Mouse (Mus musculus): ENCODE results near the gene Aplp2. TPM values are rescaled to one million over a fixed set of nuclear protein-coding genes. Genes with fewer than 3 reads are reported as not detected.
A peak's percentile ranks its signal among the peaks of the same experiment; 100 is the strongest.
"Not testable (repeated sequence)": the region's sequence is repeated elsewhere in the genome, so short reads cannot be mapped to it uniquely, and the experiment has no call there.

The Aplp2 gene
- polyA plus RNA-seq, 1 experiment from 2014 or later = 166 TPM

DNA sequence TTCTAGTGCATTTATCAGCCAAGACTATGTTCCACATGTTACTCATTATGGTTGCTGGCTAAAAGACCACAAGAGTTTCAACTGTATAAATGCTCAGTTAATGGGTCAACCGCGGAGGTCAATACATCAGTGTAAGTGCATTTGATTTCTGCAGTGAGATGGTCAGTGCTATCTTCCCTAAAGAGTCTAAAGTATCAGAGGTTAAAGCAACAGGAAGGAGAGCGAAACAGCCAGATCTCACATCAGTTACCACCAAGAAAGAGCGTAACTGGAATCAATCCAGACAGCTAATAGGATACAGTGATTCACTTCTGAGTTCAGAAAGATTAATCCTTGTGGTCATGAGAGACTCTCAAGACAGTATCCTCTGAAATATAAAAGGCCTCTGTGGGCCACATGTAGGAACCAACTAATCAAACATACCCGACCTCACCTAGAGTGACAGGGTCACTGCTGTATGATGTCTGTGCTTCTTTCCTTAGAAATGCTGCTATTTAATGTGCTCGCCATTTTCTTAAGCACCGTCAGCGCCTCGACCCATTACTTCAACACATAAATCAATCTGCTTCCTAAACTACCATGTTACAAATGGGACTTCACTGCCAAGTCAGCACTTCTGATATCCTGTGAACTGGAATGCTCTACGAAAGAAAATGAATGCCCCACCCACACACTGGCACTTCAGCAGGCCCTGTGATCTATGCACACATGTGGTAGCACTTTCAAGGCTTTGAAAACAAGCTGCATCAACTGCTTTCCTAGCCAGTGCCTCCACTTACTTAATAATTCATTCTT lies 30.1 kb downstream of the Aplp2 start:
- DNase-seq (ENCODE audit: low spot score) = no peak

DNA sequence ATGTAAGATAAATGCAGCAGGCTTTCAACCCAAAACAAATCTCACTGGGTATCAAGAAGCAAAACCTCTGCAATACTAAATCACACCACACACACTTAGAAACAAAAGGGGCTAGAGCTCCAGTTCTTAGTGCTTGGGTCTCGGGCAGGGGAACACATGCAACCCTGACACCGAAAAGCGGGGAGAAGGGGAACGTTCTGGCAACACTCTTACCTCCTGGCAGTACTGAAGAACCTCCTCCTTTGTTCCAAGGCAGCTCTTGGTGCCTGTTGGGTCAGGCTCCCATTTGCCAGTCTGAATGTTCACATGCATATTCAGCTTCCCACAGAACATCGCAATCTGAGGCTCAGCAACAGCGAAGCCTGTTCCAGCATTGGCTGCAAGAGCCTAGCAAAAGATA lies 33.9 kb downstream of the Aplp2 start:
- no peak for DNase-seq (ENCODE audit: low spot score)

DNA sequence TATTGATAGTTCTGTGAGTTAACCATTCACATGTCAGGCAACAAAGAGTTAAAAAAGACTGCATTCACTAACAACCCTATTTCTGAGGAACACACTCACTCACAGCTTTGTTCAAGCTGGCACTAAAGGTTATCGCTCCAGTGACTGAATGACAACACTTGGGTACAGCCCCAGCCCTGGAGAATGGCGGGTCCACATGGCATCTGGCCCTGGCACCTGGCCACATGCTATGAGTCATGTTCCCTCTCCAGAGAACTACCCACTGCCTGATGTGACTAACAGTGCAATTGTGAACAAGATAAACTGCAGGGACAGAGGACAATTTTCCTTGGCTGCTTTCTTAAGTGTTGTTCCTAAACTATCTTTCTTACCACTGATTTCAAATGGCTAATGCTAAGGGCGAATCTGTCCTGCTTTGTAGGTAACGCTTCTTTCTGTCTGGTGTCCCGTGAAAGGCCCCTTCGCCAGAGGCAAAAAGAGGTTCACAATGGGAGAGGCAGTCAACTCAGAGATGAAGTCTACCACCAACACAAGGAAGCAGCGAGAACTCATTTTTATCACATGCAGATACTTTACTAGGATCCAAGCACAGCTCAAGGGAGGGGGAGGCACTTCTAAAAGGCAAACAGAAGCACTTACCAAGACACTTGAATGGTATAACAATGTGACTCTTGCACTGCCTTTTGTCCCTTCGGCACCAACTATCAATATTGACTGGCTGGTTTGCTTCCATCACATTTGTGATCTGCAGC lies 35.1 kb downstream of the Aplp2 start:
- DNase-seq (ENCODE audit: low spot score) = no peak

DNA sequence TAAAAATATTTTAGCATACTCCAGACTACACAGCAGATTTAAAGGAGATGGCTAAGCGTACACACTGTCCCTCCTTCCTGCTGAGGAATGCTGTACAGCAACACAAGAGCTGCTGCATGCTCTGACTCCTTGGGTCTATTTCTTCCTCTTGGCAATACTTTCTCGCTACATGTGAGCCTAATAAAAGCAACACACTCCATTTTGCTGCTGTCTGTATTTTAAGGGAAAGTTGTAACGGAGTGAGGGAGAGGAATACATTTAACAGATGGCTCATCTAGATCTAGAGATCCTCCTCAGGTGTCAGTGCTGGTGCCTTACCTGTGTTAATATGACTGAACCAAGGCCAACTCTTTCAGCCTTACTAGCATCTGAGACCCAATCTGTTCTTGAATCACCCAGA lies 35.6 kb downstream of the Aplp2 start:
- DNase-seq (ENCODE audit: low spot score) = no peak

DNA sequence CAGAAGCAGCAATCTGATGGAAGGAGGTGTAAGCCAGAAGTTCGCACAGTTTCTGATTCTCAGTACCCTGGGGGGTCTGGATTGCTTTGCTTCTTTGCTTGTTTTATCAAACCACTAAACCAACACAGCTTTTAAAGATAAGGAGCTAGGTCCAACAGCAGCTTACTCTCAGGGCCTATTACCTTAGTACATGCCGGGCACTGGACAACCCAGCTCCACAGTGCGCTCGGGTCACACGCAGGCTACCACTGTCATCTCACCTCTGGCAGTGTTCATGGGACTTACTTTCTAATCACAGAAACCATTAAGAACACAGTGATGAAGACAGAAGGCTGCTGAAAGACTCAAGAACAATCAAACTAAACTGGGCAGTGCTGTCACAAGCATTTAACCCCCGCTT lies 36.3 kb downstream of the Aplp2 start:
- DNase-seq (ENCODE audit: low spot score) = no peak

DNA sequence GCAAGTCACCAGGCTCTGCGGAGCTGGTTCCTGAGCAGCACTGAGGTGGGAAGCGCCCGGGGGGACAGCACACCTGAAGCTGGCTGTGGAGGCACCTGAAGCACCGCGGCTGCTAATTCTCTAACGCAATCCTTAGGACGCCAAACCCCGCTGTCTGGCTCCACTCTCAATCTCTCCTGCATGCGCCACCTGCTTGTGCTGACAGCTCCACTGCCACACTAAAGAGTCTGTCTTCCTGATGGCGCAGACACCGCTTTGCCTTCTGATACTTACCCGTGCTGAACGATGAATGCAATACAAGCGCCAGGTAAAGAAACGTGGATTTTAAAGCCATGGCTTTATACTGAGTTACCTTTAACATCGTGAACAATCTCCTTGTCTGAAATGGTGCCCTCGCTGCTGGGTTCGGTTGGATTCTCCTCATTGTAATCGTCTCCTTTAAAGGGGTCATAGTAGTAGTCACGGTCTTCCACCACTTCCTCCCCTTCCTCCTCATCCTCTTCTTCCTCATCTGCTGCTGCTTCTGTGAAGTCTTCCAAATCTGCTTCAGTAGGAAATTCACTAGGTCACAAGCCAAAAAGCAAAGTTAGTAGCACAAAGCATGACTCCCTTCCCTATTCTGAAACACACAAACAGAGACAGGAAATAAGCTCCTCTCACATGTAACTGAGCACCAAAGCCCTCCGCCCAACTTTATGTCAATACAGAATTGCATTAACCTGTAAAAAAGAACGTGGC lies 43.1 kb downstream of the Aplp2 start:
- DNase-seq (ENCODE audit: low spot score) = no peak

DNA sequence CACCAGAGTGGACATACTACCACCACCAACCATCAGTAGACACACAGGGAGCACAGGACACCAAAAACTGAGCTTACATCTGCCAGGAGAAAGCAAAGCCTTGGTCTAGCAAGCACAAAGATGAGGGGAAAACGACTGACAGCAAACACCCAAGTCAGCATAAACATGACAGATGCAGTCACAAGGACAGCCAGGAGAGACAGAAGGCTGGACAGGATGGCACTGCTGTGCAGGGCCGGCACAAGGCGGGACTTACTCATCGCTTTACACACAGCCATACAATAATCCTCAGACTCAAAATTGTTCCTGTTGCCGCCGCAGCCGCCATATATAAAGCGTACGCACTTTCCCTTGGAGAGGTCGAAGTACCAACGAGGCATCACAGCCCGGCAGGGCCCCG lies 44.3 kb downstream of the Aplp2 start:
- DNase-seq (ENCODE audit: low spot score) = no peak

DNA sequence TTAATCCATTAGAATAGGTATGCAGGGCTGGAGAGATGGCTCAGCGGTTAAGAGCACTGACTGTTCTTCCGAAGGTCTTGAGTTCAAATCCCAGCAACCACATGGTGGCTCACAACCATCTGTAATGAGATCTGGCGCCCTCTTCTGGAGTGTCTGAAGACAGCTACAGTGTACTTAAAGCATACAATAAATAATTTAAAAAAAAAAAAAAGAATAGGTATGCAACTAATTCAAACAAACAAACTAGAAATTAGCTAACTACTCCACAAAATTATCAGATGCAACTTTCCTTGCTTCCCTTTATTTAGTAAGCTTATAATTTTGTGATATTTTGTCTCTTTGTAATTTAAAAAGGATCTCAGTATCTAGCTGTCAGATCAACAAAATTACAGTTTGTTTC lies 46.1 kb downstream of the Aplp2 start:
- not testable (repeated sequence) for DNase-seq (ENCODE audit: low spot score)

DNA sequence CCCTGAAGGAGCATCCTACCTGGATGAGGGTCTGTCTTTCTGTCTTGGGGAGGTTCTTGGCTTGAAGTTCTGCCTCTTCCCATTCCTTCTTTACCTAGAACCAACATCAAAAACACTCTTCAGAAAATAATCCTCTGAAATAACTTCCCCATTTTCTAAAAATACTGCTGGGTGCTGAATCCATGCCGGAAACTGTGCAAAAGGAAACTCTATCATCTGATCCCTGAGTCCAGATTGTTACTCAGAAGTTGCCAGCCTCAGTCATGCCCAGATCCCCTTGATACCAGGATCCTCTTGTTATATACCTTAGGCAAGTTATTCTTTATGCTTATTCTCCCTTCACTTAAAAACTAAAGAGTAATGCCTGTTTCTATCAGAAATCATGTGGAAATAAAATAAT lies 48.3 kb downstream of the Aplp2 start:
- no peak for DNase-seq (ENCODE audit: low spot score)

DNA sequence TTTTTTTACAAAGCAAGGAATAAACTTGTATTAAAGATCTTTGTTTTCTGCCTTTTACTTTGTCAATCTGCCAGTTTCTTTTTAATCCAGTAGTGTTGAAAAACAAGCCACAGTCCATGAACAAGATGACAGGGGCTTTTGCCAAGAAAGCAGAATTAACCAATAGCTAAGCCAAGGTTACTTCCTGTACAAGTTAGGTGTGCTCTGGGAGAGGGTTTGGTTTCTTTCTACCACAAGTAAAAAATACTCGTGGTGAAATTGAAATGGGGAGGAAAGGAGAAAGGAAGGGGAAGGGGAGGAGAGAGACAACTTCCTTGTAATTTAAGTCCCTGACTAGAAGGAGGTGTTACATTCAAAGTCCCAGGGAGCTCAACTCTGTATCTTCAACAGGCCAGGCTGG lies 48.7 kb downstream of the Aplp2 start:
- DNase-seq (ENCODE audit: low spot score) = no peak

DNA sequence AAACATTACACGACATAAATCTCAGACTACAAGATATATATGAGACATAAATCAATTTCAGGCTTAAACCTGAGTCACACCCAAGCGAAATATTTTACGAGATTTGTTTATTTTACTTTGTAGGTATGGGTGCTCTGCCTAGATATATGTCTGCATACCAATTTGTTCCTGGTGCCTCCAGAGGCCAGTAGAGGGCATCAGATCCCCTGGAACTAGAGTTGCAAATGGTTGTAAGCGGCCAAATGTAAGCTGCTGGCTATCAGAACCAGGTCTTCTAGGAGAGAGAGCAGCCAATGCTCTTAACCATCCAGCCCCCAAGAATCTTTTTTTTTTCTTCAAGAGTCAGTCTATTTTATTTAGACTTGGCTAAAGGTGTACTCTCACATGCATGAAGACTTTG lies 51.7 kb downstream of the Aplp2 start:
- DNase-seq (ENCODE audit: low spot score) = peak; percentile 34

DNA sequence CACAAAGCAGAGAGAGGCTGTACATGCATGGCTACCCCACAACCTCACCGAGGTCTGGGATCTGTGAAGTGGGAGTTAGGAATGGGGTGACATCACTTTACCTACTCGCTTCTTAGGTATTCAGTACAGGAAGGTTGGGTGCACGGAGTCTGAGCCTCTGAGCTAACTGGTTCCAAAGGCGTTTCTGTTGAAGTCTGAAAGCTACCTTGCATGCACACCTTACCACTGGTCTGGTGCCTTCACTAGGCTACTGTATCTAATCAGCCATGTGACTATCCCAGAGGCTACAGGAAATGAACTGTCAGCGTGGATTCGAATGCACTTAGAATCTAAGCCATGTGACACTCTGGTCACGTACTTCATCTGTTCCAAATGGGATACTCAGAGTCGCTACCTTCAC lies 55.0 kb downstream of the Aplp2 start:
- no peak for DNase-seq (ENCODE audit: low spot score)

DNA sequence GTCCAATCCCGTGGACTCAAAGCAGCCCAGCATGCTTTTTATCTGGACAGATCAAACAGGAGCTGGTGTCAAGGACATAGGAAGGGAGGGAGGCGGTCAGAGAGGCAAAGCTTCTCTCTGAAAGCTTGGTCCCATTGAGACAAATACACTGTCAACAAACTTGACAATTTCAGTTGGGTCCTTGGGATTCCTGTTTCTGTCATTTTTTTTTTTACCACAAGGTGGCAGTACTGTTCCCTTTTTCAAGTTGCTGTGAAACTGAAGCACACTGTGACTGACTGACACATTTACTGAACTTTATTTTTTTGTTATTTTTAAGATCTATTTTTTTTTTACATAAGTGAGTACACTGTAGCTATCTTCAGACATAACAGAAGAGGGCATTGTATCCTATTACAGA lies 60.6 kb downstream of the Aplp2 start:
- DNase-seq (ENCODE audit: low spot score) = peak; percentile 51

DNA sequence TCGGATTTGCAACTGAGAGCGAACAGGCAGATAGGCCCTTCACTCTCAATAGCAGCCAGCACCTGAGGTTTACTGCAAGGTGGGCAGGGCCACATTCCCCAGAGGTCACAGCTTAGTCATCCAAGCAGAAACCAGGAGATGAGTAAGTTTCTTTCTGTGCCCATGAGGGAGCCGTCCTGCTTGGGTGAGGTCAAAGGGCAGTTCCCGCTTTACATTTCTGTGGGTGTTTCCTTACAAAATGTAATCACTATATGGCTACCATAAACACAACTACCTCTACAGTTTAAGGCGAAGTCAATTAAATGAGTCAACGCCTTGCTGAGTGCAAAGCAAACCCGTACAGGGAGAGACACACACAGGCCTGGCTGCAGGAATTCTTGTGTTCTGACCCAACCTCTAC lies 63.5 kb downstream of the Aplp2 start:
- DNase-seq (ENCODE audit: low spot score) = no peak

DNA sequence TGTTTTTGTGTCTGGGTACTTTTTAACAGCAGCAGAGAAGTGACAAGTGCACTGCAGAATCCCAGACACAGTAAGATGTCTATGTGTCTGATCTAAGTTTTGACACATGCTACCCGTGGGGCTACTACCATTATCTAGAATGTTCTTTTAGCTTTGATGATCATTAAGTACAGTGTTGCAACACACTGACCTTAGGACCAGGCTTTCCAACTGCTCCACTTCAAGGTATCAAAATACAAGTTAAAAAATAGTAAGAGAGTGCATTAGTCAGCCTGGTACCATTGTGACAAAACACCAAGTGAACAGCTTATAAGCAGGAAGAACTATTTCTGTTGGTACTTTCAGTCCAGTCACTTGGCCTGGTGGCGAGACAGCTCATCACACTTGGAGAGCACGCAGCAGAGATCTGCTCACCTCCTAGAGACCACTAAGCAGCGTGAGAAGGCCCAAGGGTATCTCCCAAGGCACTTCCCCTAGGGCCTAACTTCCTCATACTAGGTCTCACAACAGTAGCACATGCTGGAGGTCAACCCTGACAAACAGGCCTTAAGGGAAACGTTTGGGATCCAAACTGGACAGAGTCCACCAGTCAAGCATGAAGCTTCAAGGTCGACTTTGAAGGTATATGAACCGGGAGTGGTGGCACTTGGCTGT lies 66.2 kb downstream of the Aplp2 start:
- no peak for DNase-seq (ENCODE audit: low spot score)

DNA sequence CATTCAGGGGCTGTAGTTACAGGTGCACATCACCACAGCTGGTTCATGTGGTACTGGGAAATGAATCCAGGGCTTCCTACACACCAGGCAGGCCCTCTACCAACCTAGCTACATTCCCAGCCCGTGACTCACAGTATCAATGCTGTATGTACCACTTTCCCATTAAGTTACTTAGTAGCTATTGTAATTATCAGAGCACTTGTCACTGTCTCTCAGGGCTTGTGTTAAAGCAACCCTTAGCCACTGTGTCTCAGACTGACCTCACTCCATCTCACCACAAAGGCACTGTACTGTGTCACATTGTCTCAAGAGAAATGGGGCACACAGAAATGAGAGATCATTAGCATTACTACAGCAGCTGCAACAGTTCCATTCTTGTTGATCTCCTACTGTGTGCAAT lies 68.7 kb downstream of the Aplp2 start:
- DNase-seq (ENCODE audit: low spot score) = no peak

DNA sequence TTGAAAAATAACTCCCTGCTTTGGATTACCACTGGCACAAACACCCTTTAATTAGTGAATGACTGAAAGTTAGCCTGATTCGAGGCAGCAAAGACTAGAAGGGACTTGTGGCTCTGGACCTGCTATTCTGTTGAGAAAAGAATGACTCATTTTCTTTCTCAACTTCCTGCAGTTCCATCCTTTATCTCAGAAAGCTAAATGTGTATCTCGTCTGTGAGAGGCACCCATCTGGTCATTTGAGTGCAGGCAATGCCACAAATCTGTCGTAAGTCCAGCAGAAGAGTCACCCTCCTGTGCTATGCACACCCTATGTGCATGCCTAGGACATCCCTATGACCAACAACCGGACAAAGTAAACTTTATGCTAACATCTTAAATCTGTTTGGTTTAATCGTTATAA lies 78.5 kb downstream of the Aplp2 start:
- no peak for DNase-seq (ENCODE audit: low spot score)

DNA sequence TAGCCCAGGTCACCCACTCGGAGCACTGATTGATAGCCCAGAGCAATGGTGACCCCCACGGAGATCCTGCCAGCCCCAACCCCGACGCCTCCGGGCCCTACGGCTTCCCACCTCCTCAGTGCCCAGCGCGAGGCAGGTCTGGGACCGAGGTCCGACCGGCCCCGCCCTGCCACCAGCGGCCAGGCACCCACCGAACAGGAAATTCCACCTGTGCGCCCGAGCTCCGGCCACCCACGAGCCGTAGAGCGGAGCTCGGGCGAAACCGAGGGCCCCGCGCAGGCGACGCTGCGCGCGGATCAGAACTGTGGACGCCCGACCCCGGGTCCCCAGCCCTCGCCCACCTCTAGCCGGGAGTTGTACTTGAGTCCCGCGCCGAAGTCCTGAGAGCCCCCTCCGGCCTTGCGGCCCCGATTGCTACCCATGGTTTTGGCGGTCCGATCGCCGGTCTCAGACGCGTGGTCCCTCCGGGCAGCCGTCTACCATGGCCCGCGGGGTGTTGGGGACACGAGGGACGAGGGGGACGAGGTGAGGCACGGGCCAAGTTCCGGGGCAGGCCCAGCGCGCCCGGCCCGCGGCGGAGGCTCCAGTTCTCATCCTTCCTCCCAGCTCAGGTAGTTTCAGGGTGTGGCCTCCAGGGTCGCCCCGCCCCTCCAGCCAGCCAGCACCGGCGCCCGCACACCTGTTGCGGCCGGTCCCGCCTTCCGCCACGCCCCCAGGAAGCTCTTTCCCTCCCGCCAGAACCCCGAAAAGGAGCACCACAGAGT lies 80.2 kb downstream of the Aplp2 start, which contains the start of gene St14:
TSS of gene St14 (minus strand) at position 649 of the 764 bp plus-strand sequence.
- DNase-seq (ENCODE audit: low spot score) = peak; percentile 47

DNA sequence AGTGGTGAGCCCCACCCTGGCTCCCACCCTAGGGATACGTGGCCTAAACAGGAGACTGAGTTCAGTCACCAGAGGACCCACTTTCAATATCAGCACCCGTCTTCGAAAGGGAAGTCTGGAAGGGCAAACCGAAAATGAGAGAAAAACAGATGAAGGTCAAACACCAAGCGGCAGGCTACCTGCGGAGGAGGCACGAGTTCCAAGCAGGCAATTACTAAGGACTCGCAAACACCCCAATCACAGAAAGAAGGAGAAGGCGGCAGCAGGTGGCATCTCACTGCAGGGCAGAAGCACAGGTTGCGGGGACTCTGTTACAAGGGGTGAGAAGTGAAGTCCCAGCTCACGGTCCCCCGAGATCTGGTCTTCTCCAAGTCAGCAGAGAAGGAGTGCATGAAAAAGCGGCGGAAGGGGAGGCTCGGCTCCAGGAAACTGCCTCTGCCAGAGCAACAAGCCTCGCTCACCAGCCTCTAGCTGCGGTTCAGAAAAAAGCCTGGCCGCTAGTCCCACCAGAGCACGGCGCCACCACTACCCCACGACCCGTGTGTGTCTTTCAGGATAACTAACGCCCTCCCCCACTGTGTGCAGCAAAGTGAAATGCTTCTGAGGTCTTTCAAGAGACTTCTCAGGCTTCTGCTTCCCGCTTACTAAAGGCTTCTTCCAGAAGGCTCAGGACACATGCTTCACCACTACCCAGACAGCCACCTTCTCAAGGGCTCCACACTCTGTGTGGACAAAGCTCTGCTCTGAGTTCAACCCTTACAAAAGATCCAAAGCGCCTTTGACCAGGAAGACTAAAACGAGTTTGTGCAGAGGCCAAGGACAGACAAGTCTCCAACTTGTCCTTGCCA lies 81.0 kb downstream of the Aplp2 start:
- peak; percentile 30 for DNase-seq (ENCODE audit: low spot score)

DNA sequence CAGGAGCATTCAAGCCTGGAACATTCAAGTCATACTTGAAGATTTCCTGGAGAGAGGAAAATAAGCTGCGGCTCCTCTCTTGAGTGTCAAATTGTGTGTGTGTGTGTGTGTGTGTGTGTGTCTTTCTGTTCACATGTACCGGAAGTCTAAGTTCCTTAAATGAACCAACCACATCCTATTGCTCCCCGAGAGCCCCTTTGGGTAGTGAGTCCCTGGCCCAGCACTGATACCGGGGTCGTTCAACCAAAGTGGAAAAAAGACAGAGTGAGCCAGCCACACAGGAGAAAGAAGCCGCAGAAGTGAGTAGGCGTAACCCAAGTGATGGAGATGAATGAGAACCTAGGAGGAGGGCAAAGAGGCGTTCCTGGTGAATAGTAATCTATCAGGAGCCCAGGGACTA lies 81.7 kb downstream of the Aplp2 start:
- DNase-seq (ENCODE audit: low spot score) = peak; percentile 47

Data from thymus, postnatal 0 days (tissue).